Mouse (Mus musculus) adrenal gland, postnatal 36 days (tissue): ENCODE data around the gene Mettl25. TPM values are rescaled to one million over a fixed set of nuclear protein-coding genes. Genes with fewer than 3 reads are reported as not detected.

Source experiments
- DNase-seq, 2 experiments: peaks; one replicate each; pipeline ENCODE4 v3.0.0; 2021; ENCODE audit warnings: mixed read lengths in 1 of 2
- long read RNA-seq, 2 experiments: library from polyadenylated mRNA; stranded (forward); transcript quantifications; one replicate each; pipeline ENCODE4 v2.0.0; 2021; ENCODE audit warnings: borderline sequencing depth in 2 of 2
- total RNA-seq, 2 experiments: library from RNA; stranded (reverse); gene quantifications; 2 replicates each; pipeline ENCODE4 v1.2.3; 2021

Mettl25 gene
- total RNA-seq = 1 to 10 TPM; 6.5 to 8.6 TPM
- long read RNA-seq, experiment 1, transcript Mettl25-201 (12 exons, 2,033 nt) = major isoform, 10 of 13 reads
- long read RNA-seq, experiment 1, partial matches to known transcripts = 0 of 13 reads
- long read RNA-seq, experiment 1, other reads (novel, unspliced or antisense) = 3 of 13 reads
- long read RNA-seq, experiment 2, partial matches to known transcripts = 0 of 5 reads
- long read RNA-seq, experiment 2, other reads (novel, unspliced or antisense) = 0 of 5 reads

- peak; percentile 97 to 98 for DNase-seq
These were observed at the start of gene Mettl25, which contains the start of gene Ccdc59 for GRCm38 (mm10) chr10:105840928-105841888. Gene Mettl25, minus strand, starts transcription at chr10:105841380. Gene Ccdc59, plus strand, starts transcription at chr10:105841067.

- no peak for DNase-seq
These were observed 26.1 kb upstream of the Mettl25 start for GRCm38 (mm10) chr10:105867312-105867711.

- DNase-seq = no peak
These were observed 10.0 kb upstream of the Mettl25 start for GRCm38 (mm10) chr10:105851136-105851535.

DNA sequence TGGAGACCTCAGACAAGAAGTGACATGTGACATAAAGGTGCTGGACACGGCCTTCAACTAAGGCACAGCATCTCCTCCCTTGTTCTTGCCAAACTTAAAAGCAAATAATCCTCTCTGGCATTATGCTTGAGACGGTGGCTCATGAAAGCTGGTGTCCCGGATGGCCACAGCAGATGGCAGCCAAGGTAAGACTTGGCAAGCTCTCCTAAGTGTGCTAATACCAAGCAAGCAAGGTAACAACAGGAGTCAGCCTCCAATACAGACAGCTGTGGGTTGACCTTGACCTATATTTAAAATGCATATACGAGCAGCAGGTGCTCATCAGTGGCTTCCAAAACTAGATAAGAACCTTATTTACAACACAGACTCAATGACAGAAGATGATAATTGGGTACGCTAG, 9.1 kb upstream of the Mettl25 start:
- DNase-seq = no peak

GRCm38 (mm10) chr10:105842574-105842973, 1.4 kb upstream of the Mettl25 start:
- DNase-seq = no peak

- DNase-seq = peak in 1 of 2 experiments; percentile 19
These were observed 6.5 kb downstream of the Mettl25 start for GRCm38 (mm10) chr10:105834627-105835228.

- DNase-seq = peak in 1 of 2 experiments; percentile 3
These were observed 34.7 kb downstream of the Mettl25 start for GRCm38 (mm10) chr10:105806259-105807010.

- DNase-seq = no peak
These were observed 37.7 kb downstream of the Mettl25 start for GRCm38 (mm10) chr10:105803461-105803860.

GRCm38 (mm10) chr10:105802132-105802531, 39.0 kb downstream of the Mettl25 start:
- no peak for DNase-seq

DNA sequence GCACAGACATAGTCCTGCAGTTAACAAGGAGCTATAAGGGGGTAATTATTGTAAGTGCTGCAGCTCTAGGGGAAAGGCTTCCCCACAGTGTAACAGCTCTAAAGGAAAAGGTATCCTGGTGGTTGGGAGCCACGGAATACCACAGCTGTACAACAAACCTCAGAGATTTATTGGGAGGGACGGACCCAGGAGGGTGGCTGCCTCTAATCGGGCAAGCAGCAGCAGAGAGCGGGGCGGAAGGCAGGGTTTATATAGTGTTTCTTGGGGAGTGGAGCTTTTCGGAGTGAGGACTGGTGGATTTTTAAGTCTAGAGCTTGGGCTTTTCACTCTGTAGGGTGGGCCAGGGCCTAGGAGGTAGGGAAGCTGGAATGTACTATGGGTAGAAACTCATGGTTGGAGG, 40.0 kb downstream of the Mettl25 start:
- no peak for DNase-seq

- no peak for DNase-seq
These were observed 43.8 kb downstream of the Mettl25 start for GRCm38 (mm10) chr10:105797250-105797924.

DNA sequence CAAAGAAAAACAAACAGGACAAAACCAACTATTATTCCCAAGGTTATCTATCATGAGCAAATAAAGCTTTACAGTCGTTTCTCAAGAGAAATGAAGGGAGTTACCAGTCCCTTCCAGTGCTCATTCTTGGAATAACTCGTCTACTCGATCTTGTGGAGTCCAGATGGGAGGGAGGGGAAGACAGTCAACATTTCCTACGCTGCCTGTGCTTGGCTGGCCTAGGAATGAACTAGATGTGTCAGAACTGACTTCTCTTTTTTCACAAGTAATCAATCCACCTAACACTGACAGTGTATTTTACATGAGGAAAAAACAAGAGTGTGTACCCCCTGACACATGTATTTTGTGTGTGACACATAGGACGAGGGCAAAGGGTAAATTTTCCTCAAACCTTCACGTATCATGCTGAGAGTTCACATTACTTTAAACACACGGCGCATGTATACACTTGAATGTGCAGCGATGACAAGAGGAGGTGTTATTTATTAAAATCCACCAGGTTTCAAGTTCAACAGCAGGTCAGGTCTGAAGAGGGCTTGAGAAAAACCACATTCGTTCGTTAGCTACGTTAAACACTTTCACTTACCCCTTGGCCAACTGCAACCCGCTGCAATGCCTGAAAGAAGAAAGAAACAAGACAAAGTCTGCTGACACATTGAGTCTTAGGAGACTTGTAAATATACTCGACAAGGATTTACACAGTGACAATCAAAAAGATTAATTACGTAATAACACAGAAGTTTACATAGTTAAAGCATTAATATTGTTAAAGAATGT, 47.2 kb downstream of the Mettl25 start:
- no peak for DNase-seq

DNA sequence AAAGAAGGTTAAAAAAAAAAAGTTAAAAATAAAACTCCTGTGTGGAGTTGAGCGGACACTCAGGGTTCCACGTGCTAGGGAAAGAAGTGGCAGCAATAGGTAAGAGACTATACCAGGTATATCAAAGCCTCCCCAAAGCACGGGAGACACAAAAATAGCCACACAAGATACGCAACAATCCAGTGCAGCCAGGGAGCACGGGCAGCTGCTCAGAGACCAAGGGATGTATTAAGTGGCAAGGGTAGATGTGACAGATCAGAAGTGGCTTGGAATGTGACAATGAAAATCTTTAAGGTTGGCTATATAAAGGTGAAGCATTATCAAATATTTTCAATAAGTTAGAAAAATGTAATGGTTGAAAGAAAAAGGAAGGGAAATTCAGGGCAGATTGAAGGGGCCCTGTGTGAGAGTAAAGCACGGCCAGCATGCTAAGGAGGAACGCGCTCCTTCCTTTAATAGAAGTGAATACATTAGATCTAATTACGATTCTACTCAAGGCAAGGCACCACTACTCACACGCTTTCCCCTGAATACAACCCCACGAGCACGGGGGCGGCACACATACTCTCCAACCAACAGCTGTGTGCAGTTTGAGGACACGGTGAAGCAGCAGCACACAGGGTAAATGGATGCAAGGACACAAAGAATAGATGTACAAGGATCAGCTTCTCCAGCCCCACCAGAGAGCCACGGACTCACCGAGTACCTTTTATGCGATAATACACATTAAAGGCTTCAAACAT, 52.3 kb downstream of the Mettl25 start:
- DNase-seq = no peak

- DNase-seq = peak in 1 of 2 experiments; percentile 5
These were observed 57.4 kb downstream of the Mettl25 start for GRCm38 (mm10) chr10:105783766-105784165.

GRCm38 (mm10) chr10:105774382-105774781, 66.8 kb downstream of the Mettl25 start:
- DNase-seq = peak; percentile 64 to 67

- DNase-seq = no peak
These were observed 68.3 kb downstream of the Mettl25 start for GRCm38 (mm10) chr10:105772821-105773302.

DNA sequence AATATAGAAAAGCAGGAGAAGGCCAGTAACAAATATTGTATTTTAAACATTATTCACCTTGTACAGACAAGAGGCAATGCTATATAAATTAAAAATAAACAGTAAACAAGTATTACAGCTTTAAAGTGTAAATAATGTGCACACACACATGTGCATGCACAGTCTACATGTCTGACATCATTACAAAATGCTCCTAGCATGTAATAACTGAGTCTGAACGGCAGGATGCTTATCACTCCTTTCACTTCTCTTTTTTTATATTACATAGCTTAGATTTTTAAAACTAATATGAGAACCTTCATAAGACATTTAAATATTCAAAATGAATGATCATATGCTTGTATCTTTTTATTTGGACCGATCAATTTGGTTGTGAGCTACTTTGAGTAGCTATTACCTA, 77.2 kb downstream of the Mettl25 start:
- DNase-seq = no peak

GRCm38 (mm10) chr10:105760460-105760859, 80.7 kb downstream of the Mettl25 start:
- DNase-seq = no peak

DNA sequence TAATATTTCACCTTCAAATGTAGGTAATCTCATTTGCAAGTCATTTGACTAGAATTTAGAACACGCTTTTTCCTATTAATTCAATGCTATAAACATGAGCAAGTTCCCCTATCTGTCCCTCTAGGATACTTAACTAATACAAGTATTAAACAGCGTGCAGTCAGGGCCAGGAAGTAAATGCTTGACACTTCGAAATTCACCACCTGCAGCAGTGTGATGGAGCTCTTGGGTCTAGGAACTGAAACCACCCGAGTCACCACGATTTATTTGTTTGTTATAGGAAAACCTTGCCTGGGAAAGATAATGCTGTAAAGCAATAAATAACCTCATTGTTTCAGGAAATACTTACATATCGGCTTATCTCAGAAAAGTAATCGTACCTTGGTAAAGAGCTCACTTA, 81.1 kb downstream of the Mettl25 start:
- DNase-seq = no peak
